Mouse (Mus musculus): ENCODE measurements at regions not wholly inside any gene's neighbourhood (a gene's known extent, or its start where the extent isn't known, plus 50 kb on each side); places are given as distances from the start of the nearest gene placed in this dataset.

DNA sequence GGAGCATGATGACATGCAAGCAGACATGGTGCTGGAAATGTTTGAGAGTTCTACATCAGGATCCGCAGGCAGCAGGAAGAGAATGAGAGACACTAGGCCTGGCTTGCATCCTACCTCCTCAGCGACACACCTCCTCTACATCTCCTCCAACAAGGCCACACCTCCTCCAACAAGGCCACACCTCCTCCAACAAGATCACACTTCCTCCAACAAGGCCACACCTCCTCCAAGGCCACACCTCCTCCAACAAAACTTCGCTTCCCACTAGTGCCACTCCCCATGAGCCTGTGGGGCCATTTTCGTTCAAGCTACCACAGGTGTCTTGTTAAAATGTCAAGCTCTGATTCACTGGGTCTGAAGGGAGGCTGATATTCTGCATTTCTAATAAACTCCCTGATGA, 226.5 kb downstream of the Xxylt1 start:
- H3K79me3 ChIP-seq (ENCODE audit: low read depth) = no peaks in the 10 kb centered on the region
- no peaks in the 10 kb centered on the region for H3K36me3 ChIP-seq (ENCODE audit: control insufficient read depth, insufficient read depth)
- H3ac ChIP-seq (ENCODE audit: control insufficient read depth, insufficient read length, low read depth) = no peak overlapping the region
- H3K4me3 ChIP-seq (ENCODE audit: insufficient read depth, poor library complexity, severe bottlenecking) = no peak overlapping the region
- no peaks in the 10 kb centered on the region for H3K79me2 ChIP-seq (ENCODE audit: control insufficient read depth, insufficient read depth)
- peaks cover 4% of the 10 kb centered on the region for H3K27me3 ChIP-seq (ENCODE audit: control insufficient read depth, insufficient read depth, insufficient read length)
- no peak for TF ChIP-seq USF1 (IDR thresholded peaks at IDR 0.05; ENCODE audit: low read depth)

DNA sequence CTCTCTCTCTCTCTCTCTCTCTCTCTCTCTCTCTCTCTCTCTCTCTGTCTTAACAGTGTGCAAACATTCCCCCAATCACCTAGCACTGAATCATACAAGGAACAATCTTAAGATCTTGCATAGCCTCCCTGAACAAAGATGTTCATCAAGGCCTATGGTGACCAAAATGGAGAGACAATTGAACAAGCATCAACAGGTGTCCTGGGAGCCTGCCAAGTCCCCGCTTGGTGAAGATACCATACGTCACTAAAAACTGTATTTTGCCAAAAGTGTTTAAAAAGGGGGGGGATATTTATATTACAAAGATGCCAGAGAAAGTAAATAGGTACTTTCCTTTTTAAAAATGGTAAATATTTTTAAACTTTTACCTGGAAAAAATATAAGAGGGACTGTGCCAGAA, 223.6 kb downstream of the Xxylt1 start:
- Histone ChIP-seq H3K27me3 (ENCODE audit: control insufficient read depth, insufficient read depth, insufficient read length) (peaks cover 5% of the 10 kb centered on the region), H3K79me2 (ENCODE audit: control insufficient read depth, insufficient read depth) (no peaks in the 10 kb centered on the region), H3K79me3 (ENCODE audit: low read depth) (no peaks in the 10 kb centered on the region), H3K36me3 (ENCODE audit: control insufficient read depth, insufficient read depth) (no peaks in the 10 kb centered on the region), H3ac (ENCODE audit: control insufficient read depth, insufficient read length, low read depth) (no peak overlapping the region), H3K4me3 (ENCODE audit: insufficient read depth, poor library complexity, severe bottlenecking) (no peak overlapping the region)
- no peak for TF ChIP-seq CEBPB (IDR thresholded peaks at IDR 0.05; ENCODE audit: low read depth)
- no peak for TF ChIP-seq MYOG (IDR thresholded peaks at IDR 0.05; ENCODE audit: control insufficient read depth, extremely low read depth, insufficient read length)
- TF ChIP-seq MAX (IDR thresholded peaks at IDR 0.05) = no peak
- TF ChIP-seq MYOD1 (IDR thresholded peaks at IDR 0.05; ENCODE audit: control insufficient read depth, insufficient read length, low read depth) = no peak
- TF ChIP-seq FOSL1 (IDR thresholded peaks at IDR 0.05; ENCODE audit: insufficient read depth, low read length, poor library complexity, severe bottlenecking) = no peak
- TF ChIP-seq USF1 (IDR thresholded peaks at IDR 0.05; ENCODE audit: low read depth) = no peak
- no peak for TF ChIP-seq CTCF (IDR thresholded peaks at IDR 0.05; ENCODE audit: control insufficient read depth, insufficient read depth, insufficient read length)

DNA sequence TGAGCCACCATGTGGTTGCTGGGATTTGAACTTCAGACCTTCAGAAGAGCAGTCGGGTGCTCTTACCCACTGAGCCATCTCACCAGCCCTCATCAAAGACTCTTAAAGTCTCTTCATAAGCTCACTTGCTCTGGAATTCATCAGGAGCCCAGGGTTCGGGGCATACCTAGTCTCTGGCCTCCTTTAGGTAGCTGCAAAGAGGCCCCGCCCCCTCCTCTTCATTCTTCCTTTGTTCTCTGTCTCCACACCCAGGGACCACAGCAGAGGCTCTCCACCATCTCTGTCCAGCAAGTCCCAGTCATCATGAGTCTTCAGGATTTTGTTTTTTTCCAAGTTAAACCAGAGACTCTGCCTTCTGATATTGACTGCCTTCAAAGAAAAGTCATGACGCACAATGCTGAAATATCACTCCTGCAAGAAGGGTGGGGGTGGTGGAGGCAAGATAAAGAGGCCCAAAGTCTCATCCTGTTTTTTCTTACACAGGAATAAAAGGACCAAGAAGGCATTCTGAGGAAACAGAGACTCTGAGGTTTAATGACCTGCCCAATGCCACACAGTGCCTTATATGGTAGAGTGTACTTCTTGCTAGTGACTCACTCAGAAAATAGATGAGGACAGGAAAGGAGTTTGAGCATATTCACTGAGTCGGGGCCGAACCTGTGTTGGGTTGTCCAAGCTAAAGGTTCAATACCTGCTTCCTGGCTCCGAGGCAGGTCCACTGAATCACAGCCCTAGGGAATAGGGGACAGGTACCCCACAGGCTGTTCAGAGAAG, 211.9 kb downstream of the Xxylt1 start:
- TF ChIP-seq FOSL1 (IDR thresholded peaks at IDR 0.05; ENCODE audit: insufficient read depth, low read length, poor library complexity, severe bottlenecking) (no peak), MAX (IDR thresholded peaks at IDR 0.05) (no peak), CEBPB (IDR thresholded peaks at IDR 0.05; ENCODE audit: low read depth) (no peak), USF1 (IDR thresholded peaks at IDR 0.05; ENCODE audit: low read depth) (no peak), MYOD1 (IDR thresholded peaks at IDR 0.05; ENCODE audit: control insufficient read depth, insufficient read length, low read depth) (no peak), MYOG (IDR thresholded peaks at IDR 0.05; ENCODE audit: control insufficient read depth, extremely low read depth, insufficient read length) (no peak), CTCF (IDR thresholded peaks at IDR 0.05; ENCODE audit: control insufficient read depth, insufficient read depth, insufficient read length) (no peak)
- H3K4me3 ChIP-seq (ENCODE audit: insufficient read depth, poor library complexity, severe bottlenecking) = no peak overlapping the region
- no peaks in the 10 kb centered on the region for H3K36me3 ChIP-seq (ENCODE audit: control insufficient read depth, insufficient read depth)

DNA sequence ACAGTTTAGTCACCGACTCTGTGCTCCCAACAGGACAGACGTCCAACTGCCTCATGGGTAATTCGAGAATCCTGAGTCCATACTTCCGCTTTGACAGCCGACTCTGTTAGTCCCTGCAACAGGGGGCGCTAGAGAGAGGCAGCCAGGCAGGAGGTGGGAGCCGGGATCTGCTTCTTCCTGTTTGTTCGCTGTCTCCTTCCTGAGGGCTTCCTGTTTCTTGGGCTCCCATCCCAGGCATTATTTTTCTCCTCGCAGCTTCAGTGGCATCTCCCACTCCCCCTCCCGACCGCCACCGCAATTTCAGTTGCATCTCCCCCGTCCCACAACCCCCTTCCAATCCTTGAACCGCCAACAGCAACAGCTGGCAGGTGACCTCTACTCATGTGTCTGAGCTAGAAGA, 211.1 kb downstream of the Xxylt1 start:
- no peaks in the 10 kb centered on the region for H3K79me3 ChIP-seq (ENCODE audit: low read depth)
- no peaks in the 10 kb centered on the region for H3K79me2 ChIP-seq (ENCODE audit: control insufficient read depth, insufficient read depth)
- no peak overlapping the region for H3K4me3 ChIP-seq (ENCODE audit: insufficient read depth, poor library complexity, severe bottlenecking)
- TF ChIP-seq MYOG (IDR thresholded peaks at IDR 0.05; ENCODE audit: control insufficient read depth, extremely low read depth, insufficient read length) (no peak), MYOD1 (IDR thresholded peaks at IDR 0.05; ENCODE audit: control insufficient read depth, insufficient read length, low read depth) (no peak), FOSL1 (IDR thresholded peaks at IDR 0.05; ENCODE audit: insufficient read depth, low read length, poor library complexity, severe bottlenecking) (no peak), CTCF (IDR thresholded peaks at IDR 0.05; ENCODE audit: control insufficient read depth, insufficient read depth, insufficient read length) (no peak), CEBPB (IDR thresholded peaks at IDR 0.05; ENCODE audit: low read depth) (no peak), USF1 (IDR thresholded peaks at IDR 0.05; ENCODE audit: low read depth) (no peak), MAX (IDR thresholded peaks at IDR 0.05) (no peak)
- no peak overlapping the region for H3ac ChIP-seq (ENCODE audit: control insufficient read depth, insufficient read length, low read depth)
- H3K27me3 ChIP-seq (ENCODE audit: control insufficient read depth, insufficient read depth, insufficient read length) = no peaks in the 10 kb centered on the region
- no peaks in the 10 kb centered on the region for H3K36me3 ChIP-seq (ENCODE audit: control insufficient read depth, insufficient read depth)

More for the DNA sequence above, 211.9 kb downstream of the Xxylt1 start:
- H3K27me3 ChIP-seq (ENCODE audit: control insufficient read depth, insufficient read depth, insufficient read length) = no peaks in the 10 kb centered on the region
- no peaks in the 10 kb centered on the region for H3K79me3 ChIP-seq (ENCODE audit: low read depth)
- H3K79me2 ChIP-seq (ENCODE audit: control insufficient read depth, insufficient read depth) = no peaks in the 10 kb centered on the region
- H3ac ChIP-seq (ENCODE audit: control insufficient read depth, insufficient read length, low read depth) = no peak overlapping the region

DNA sequence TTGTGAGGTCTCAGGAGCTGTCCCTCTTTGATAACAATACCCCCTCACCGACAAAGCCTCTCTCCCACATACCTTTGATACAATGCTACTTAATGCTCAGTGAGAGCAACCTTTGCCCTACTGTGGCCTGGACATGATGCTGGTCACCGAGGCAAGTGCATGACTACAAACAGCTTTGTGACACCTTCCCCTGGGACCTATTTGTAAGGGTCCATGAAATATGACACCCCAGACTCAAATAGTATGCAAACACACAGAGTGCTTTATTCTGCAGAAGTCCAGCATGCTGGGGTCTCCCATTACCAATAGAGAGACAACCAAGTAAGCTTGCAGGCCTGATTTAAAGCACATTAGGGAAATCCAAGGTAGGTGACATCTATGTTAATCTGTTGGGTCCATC, 210.6 kb downstream of the Xxylt1 start:
- Histone ChIP-seq H3K79me3 (ENCODE audit: low read depth) (no peaks in the 10 kb centered on the region), H3ac (ENCODE audit: control insufficient read depth, insufficient read length, low read depth) (no peak overlapping the region), H3K27me3 (ENCODE audit: control insufficient read depth, insufficient read depth, insufficient read length) (no peaks in the 10 kb centered on the region), H3K79me2 (ENCODE audit: control insufficient read depth, insufficient read depth) (no peaks in the 10 kb centered on the region), H3K36me3 (ENCODE audit: control insufficient read depth, insufficient read depth) (no peaks in the 10 kb centered on the region), H3K4me3 (ENCODE audit: insufficient read depth, poor library complexity, severe bottlenecking) (no peak overlapping the region)
- TF ChIP-seq USF1 (IDR thresholded peaks at IDR 0.05; ENCODE audit: low read depth) (no peak), CTCF (IDR thresholded peaks at IDR 0.05; ENCODE audit: control insufficient read depth, insufficient read depth, insufficient read length) (no peak), MYOG (IDR thresholded peaks at IDR 0.05; ENCODE audit: control insufficient read depth, extremely low read depth, insufficient read length) (no peak), FOSL1 (IDR thresholded peaks at IDR 0.05; ENCODE audit: insufficient read depth, low read length, poor library complexity, severe bottlenecking) (no peak), MYOD1 (IDR thresholded peaks at IDR 0.05; ENCODE audit: control insufficient read depth, insufficient read length, low read depth) (no peak), CEBPB (IDR thresholded peaks at IDR 0.05; ENCODE audit: low read depth) (no peak), MAX (IDR thresholded peaks at IDR 0.05) (no peak)

DNA sequence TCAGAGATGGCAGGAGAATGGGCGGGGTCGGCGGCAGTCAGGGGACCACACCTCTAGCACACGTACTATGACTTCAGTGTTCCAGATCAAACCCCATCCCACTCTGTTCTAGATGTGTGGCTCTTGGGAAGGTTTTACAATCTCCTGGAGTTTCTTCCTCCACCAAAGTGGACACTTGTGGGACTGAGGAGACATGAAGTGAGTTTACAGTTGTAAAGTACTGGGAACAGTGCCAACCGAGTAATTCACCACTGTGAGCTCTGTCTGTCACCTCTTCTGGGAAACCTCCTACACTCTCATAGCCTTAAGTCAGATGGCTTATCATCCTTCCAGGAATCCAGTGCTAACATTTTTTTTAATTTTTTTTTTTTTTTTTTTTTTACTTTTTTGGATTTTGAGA, 209.1 kb downstream of the Xxylt1 start:
- Histone ChIP-seq H3K4me3 (ENCODE audit: insufficient read depth, poor library complexity, severe bottlenecking) (no peak overlapping the region), H3K79me3 (ENCODE audit: low read depth) (no peaks in the 10 kb centered on the region), H3K36me3 (ENCODE audit: control insufficient read depth, insufficient read depth) (no peaks in the 10 kb centered on the region), H3K79me2 (ENCODE audit: control insufficient read depth, insufficient read depth) (no peaks in the 10 kb centered on the region), H3K27me3 (ENCODE audit: control insufficient read depth, insufficient read depth, insufficient read length) (no peaks in the 10 kb centered on the region), H3ac (ENCODE audit: control insufficient read depth, insufficient read length, low read depth) (no peak overlapping the region)
- TF ChIP-seq CTCF (IDR thresholded peaks at IDR 0.05; ENCODE audit: control insufficient read depth, insufficient read depth, insufficient read length) = no peak
- no peak for TF ChIP-seq MAX (IDR thresholded peaks at IDR 0.05)
- no peak for TF ChIP-seq CEBPB (IDR thresholded peaks at IDR 0.05; ENCODE audit: low read depth)
- TF ChIP-seq MYOG (IDR thresholded peaks at IDR 0.05; ENCODE audit: control insufficient read depth, extremely low read depth, insufficient read length) = no peak
- TF ChIP-seq FOSL1 (IDR thresholded peaks at IDR 0.05; ENCODE audit: insufficient read depth, low read length, poor library complexity, severe bottlenecking) = no peak
- no peak for TF ChIP-seq MYOD1 (IDR thresholded peaks at IDR 0.05; ENCODE audit: control insufficient read depth, insufficient read length, low read depth)

Measured in C2C12 (cell line).